Mouse (Mus musculus): ENCODE data around the gene Csnk1g2. TPM values are rescaled to one million over a fixed set of nuclear protein-coding genes. Genes with fewer than 3 reads are reported as not detected.
A peak's percentile ranks its signal among the peaks of the same experiment; 100 is the strongest.

The Csnk1g2 gene
- polyA plus RNA-seq, 2 experiments = 110 to 253 TPM

- H3K4me3 ChIP-seq (replicated peaks; ENCODE audit: low read length) = no peak overlapping the region
- DNase-seq (ENCODE audit: low spot score) = no peak
- H3K9ac ChIP-seq (ENCODE audit: low read depth, low read length, severe bottlenecking) = no peak overlapping the region
- H3K4me2 ChIP-seq (replicated peaks; ENCODE audit: low read depth, low read length, severe bottlenecking) = no peak overlapping the region
- no peaks in the 10 kb centered on the region for H3K27me3 ChIP-seq (ENCODE audit: control insufficient read depth, insufficient read depth, low read length)
- peaks cover 50% of the 10 kb centered on the region for H3K36me3 ChIP-seq (ENCODE audit: control insufficient read depth, insufficient read depth, low read length)
- H3K9me3 ChIP-seq (ENCODE audit: control insufficient read depth, low read length) = no peaks in the 10 kb centered on the region
- peaks cover 11% of the 10 kb centered on the region for H3K4me1 ChIP-seq (ENCODE audit: control insufficient read depth, insufficient read depth, low read length)
- TF ChIP-seq POLR2A (IDR thresholded peaks at IDR 0.05; ENCODE audit: borderline replicate concordance, extremely low read depth, insufficient read depth, insufficient read length) = no peak
- no peak overlapping the region for H3K27ac ChIP-seq (replicated peaks; ENCODE audit: low read depth, low read length)
- WGBS = 89% methylated on average over 1 of the region's 1 CpGs
- ATAC-seq (ENCODE audit: low FRiP score, low read depth) = no peak
Observed at GRCm38 (mm10) chr10:80683647-80684046, 61.0 kb downstream of the Csnk1g2 start.

DNA sequence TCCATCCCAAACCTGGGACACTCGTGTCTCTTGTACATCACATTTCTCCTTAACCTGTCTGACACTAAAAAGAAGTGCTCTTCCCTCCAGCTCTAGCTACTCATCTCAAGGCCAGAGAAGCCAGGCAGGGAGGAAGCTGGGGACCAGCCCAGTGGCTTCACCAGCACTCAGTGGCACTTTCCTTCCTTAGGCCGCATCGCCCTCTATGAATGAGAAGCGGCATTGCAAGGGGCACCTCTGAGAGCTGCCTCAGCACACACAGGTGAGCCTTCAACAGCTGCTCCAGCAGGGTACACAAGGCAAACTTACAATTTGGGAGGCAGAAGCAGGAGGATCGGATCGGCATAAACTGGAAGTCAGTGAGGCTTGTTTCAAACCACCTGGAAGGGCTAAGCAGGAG, 61.6 kb downstream of the Csnk1g2 start:
- Histone ChIP-seq H3K27me3 (ENCODE audit: control insufficient read depth, insufficient read depth, low read length) (no peaks in the 10 kb centered on the region), H3K4me1 (ENCODE audit: control insufficient read depth, insufficient read depth, low read length) (peaks cover 5% of the 10 kb centered on the region), H3K9ac (ENCODE audit: low read depth, low read length, severe bottlenecking) (no peak overlapping the region), H3K4me2 (replicated peaks; ENCODE audit: low read depth, low read length, severe bottlenecking) (no peak overlapping the region), H3K27ac (replicated peaks; ENCODE audit: low read depth, low read length) (no peak overlapping the region), H3K4me3 (replicated peaks; ENCODE audit: low read length) (no peak overlapping the region), H3K36me3 (ENCODE audit: control insufficient read depth, insufficient read depth, low read length) (peaks cover 56% of the 10 kb centered on the region), H3K9me3 (ENCODE audit: control insufficient read depth, low read length) (no peaks in the 10 kb centered on the region)
- TF ChIP-seq POLR2A (IDR thresholded peaks at IDR 0.05; ENCODE audit: borderline replicate concordance, extremely low read depth, insufficient read depth, insufficient read length) = no peak
- no peak for ATAC-seq (ENCODE audit: low FRiP score, low read depth)
- DNase-seq (ENCODE audit: low spot score) = no peak
- WGBS = 61% methylated on average over 6 of the region's 6 CpGs

DNA sequence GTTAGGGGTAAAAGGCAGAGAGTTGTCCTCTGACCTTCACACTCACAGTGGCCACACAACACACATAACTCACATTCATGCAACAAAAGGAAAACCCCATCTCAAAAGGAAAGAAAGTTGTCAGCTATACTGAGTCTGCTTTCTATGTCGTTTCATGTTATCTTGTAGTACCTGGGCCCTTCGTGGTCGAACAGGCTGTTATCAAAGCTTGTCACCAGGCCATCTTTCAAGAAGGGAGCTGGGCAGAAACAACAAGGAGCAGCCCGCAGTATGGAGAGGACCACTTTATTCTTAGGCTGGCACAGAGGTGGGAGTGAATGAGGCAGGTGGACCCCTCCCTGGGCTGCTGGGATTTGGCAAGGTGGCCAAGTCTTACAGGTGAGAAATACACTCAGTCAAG, 62.3 kb downstream of the Csnk1g2 start:
- no peak for TF ChIP-seq POLR2A (IDR thresholded peaks at IDR 0.05; ENCODE audit: borderline replicate concordance, extremely low read depth, insufficient read depth, insufficient read length)
- H3K27me3 ChIP-seq (ENCODE audit: control insufficient read depth, insufficient read depth, low read length) = no peaks in the 10 kb centered on the region
- H3K9ac ChIP-seq (ENCODE audit: low read depth, low read length, severe bottlenecking) = no peak overlapping the region
- no peaks in the 10 kb centered on the region for H3K4me1 ChIP-seq (ENCODE audit: control insufficient read depth, insufficient read depth, low read length)
- ATAC-seq (ENCODE audit: low FRiP score, low read depth) = no peak
- H3K36me3 ChIP-seq (ENCODE audit: control insufficient read depth, insufficient read depth, low read length) = peaks cover 64% of the 10 kb centered on the region
- DNase-seq (ENCODE audit: low spot score) = no peak
- H3K9me3 ChIP-seq (ENCODE audit: control insufficient read depth, low read length) = no peaks in the 10 kb centered on the region
- H3K4me3 ChIP-seq (replicated peaks; ENCODE audit: low read length) = no peak overlapping the region
- H3K27ac ChIP-seq (replicated peaks; ENCODE audit: low read depth, low read length) = no peak overlapping the region
- H3K4me2 ChIP-seq (replicated peaks; ENCODE audit: low read depth, low read length, severe bottlenecking) = no peak overlapping the region
- 91% methylated on average over 4 of the region's 4 CpGs for WGBS

DNA sequence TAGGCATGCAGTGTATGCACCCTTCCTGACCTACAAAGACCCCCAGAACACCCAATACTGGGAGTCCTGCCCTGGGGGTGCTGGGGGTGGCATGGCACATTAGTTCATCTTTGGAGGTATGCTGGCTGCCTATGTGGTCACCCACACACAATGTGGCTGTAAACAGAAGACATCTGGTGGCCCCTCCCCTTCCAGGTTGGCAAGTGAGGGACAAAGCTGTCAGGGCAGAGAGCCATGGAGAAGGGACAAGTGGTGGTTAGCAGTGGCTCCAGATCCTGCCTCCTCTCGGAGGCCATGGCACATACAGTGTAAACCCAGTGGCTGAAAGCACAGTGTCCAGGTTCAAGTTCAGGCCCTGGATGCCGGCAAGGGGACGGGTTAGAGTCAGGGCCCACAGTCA, 64.0 kb downstream of the Csnk1g2 start:
- Histone ChIP-seq H3K27me3 (ENCODE audit: control insufficient read depth, insufficient read depth, low read length) (no peaks in the 10 kb centered on the region), H3K4me3 (replicated peaks; ENCODE audit: low read length) (no peak overlapping the region), H3K4me2 (replicated peaks; ENCODE audit: low read depth, low read length, severe bottlenecking) (no peak overlapping the region), H3K27ac (replicated peaks; ENCODE audit: low read depth, low read length) (no peak overlapping the region), H3K9ac (ENCODE audit: low read depth, low read length, severe bottlenecking) (no peak overlapping the region), H3K9me3 (ENCODE audit: control insufficient read depth, low read length) (no peaks in the 10 kb centered on the region), H3K4me1 (ENCODE audit: control insufficient read depth, insufficient read depth, low read length) (no peaks in the 10 kb centered on the region), H3K36me3 (ENCODE audit: control insufficient read depth, insufficient read depth, low read length) (peaks cover 80% of the 10 kb centered on the region)
- DNase-seq (ENCODE audit: low spot score) (no peak), ATAC-seq (ENCODE audit: low FRiP score, low read depth) (no peak)
- TF ChIP-seq POLR2A (IDR thresholded peaks at IDR 0.05; ENCODE audit: borderline replicate concordance, extremely low read depth, insufficient read depth, insufficient read length) = no peak
- 94% methylated on average over 3 of the region's 3 CpGs for WGBS

GRCm38 (mm10) chr10:80687850-80688249, 65.2 kb downstream of the Csnk1g2 start:
- TF ChIP-seq POLR2A (IDR thresholded peaks at IDR 0.05; ENCODE audit: borderline replicate concordance, extremely low read depth, insufficient read depth, insufficient read length) = no peak
- ATAC-seq (ENCODE audit: low FRiP score, low read depth) = peak; percentile 65; the same call in 1 of the 2 replicates

More at GRCm38 (mm10) chr10:80687850-80688249, 65.2 kb downstream of the Csnk1g2 start:
- Histone ChIP-seq H3K36me3 (ENCODE audit: control insufficient read depth, insufficient read depth, low read length) (peaks cover 86% of the 10 kb centered on the region), H3K4me2 (replicated peaks; ENCODE audit: low read depth, low read length, severe bottlenecking) (no peak overlapping the region), H3K9me3 (ENCODE audit: control insufficient read depth, low read length) (no peaks in the 10 kb centered on the region), H3K4me1 (ENCODE audit: control insufficient read depth, insufficient read depth, low read length) (no peaks in the 10 kb centered on the region), H3K27me3 (ENCODE audit: control insufficient read depth, insufficient read depth, low read length) (no peaks in the 10 kb centered on the region), H3K4me3 (replicated peaks; ENCODE audit: low read length) (no peak overlapping the region), H3K9ac (ENCODE audit: low read depth, low read length, severe bottlenecking) (no peak overlapping the region), H3K27ac (replicated peaks; ENCODE audit: low read depth, low read length) (no peak overlapping the region)
- peak; percentile 72 for DNase-seq (ENCODE audit: low spot score)
- WGBS = 43% methylated on average over 5 of the region's 5 CpGs

Small RNA genes within 50 kb of the gene (microRNA-seq; reads per million reads assigned to microRNA genes)
- not detected for gene Mir6912

Other genes starting within 250 kb of the Csnk1g2 start
- 44.0 and 60.0 TPM in 2 replicates for gene Mex3d, start 235.2 kb upstream of the Csnk1g2 start, polyA plus RNA-seq (2012; rRNA removed)
- 8.2 and 9.0 TPM in 2 replicates for gene Mex3d, start 235.2 kb upstream of the Csnk1g2 start, polyA plus RNA-seq (2014; fragmentation: Nextera tagmentation; extraction: Ambion mirVana)
- 267 and 270 TPM in 2 replicates for gene Mbd3, start 223.3 kb upstream of the Csnk1g2 start, polyA plus RNA-seq (2012; rRNA removed)
- 196 and 214 TPM in 2 replicates for gene Mbd3, start 223.3 kb upstream of the Csnk1g2 start, polyA plus RNA-seq (2014; fragmentation: Nextera tagmentation; extraction: Ambion mirVana)
- 572 and 718 TPM in 2 replicates for gene Uqcr11, start 216.0 kb upstream of the Csnk1g2 start, polyA plus RNA-seq (2012; rRNA removed)
- 617 and 707 TPM in 2 replicates for gene Uqcr11, start 216.0 kb upstream of the Csnk1g2 start, polyA plus RNA-seq (2014; fragmentation: Nextera tagmentation; extraction: Ambion mirVana)
- gene Tcf3, start 189.2 kb upstream of the Csnk1g2 start, polyA plus RNA-seq (2012; rRNA removed) = 191 and 260 TPM in 2 replicates
- 129 and 147 TPM in 2 replicates for gene Tcf3, start 189.2 kb upstream of the Csnk1g2 start, polyA plus RNA-seq (2014; fragmentation: Nextera tagmentation; extraction: Ambion mirVana)
- 0.01 TPM in 2 replicates for gene Onecut3, start 128.0 kb upstream of the Csnk1g2 start, polyA plus RNA-seq (2012; rRNA removed)
- gene Onecut3, start 128.0 kb upstream of the Csnk1g2 start, polyA plus RNA-seq (2014; fragmentation: Nextera tagmentation; extraction: Ambion mirVana) = not detected in 2 replicates
- gene Atp8b3, start 83.7 kb upstream of the Csnk1g2 start, polyA plus RNA-seq (2012; rRNA removed) = 0.30 and 0.70 TPM in 2 replicates
- 0.14 and 0.22 TPM in 2 replicates for gene Atp8b3, start 83.7 kb upstream of the Csnk1g2 start, polyA plus RNA-seq (2014; fragmentation: Nextera tagmentation; extraction: Ambion mirVana)
- 56.4 and 79.5 TPM in 2 replicates for gene Rexo1, start 61.3 kb upstream of the Csnk1g2 start, polyA plus RNA-seq (2012; rRNA removed)
- gene Rexo1, start 61.3 kb upstream of the Csnk1g2 start, polyA plus RNA-seq (2014; fragmentation: Nextera tagmentation; extraction: Ambion mirVana) = 27.9 and 32.4 TPM in 2 replicates
- 18.9 and 26.9 TPM in 2 replicates for gene Klf16, start 45.5 kb upstream of the Csnk1g2 start, polyA plus RNA-seq (2012; rRNA removed)
- 11.0 and 11.5 TPM in 2 replicates for gene Klf16, start 45.5 kb upstream of the Csnk1g2 start, polyA plus RNA-seq (2014; fragmentation: Nextera tagmentation; extraction: Ambion mirVana)
- gene Abhd17a, start 32.5 kb upstream of the Csnk1g2 start, polyA plus RNA-seq (2012; rRNA removed) = 116 and 173 TPM in 2 replicates
- gene Abhd17a, start 32.5 kb upstream of the Csnk1g2 start, polyA plus RNA-seq (2014; fragmentation: Nextera tagmentation; extraction: Ambion mirVana) = 129 and 132 TPM in 2 replicates
- gene Scamp4, start 20.0 kb upstream of the Csnk1g2 start, polyA plus RNA-seq (2012; rRNA removed) = 83.1 and 107 TPM in 2 replicates
- gene Scamp4, start 20.0 kb upstream of the Csnk1g2 start, polyA plus RNA-seq (2014; fragmentation: Nextera tagmentation; extraction: Ambion mirVana) = 91.4 and 104 TPM in 2 replicates
- gene Adat3, start 20.0 kb upstream of the Csnk1g2 start, polyA plus RNA-seq (2012; rRNA removed) = 16.8 and 29.2 TPM in 2 replicates
- 5.6 and 6.4 TPM in 2 replicates for gene Adat3, start 20.0 kb upstream of the Csnk1g2 start, polyA plus RNA-seq (2014; fragmentation: Nextera tagmentation; extraction: Ambion mirVana)
- gene Gm49322, start 16.8 kb upstream of the Csnk1g2 start, polyA plus RNA-seq (2012; rRNA removed) = 5.6 and 6.2 TPM in 2 replicates
- gene Gm49322, start 16.8 kb upstream of the Csnk1g2 start, polyA plus RNA-seq (2014; fragmentation: Nextera tagmentation; extraction: Ambion mirVana) = 2.2 and 2.8 TPM in 2 replicates
- gene Btbd2, start 34.2 kb downstream of the Csnk1g2 start, polyA plus RNA-seq (2012; rRNA removed) = 87.8 and 122 TPM in 2 replicates
- gene Btbd2, start 34.2 kb downstream of the Csnk1g2 start, polyA plus RNA-seq (2014; fragmentation: Nextera tagmentation; extraction: Ambion mirVana) = 78.0 and 89.1 TPM in 2 replicates
- gene Mknk2, start 55.3 kb downstream of the Csnk1g2 start, polyA plus RNA-seq (2012; rRNA removed) = 108 and 147 TPM in 2 replicates
- 93.0 and 97.7 TPM in 2 replicates for gene Mknk2, start 55.3 kb downstream of the Csnk1g2 start, polyA plus RNA-seq (2014; fragmentation: Nextera tagmentation; extraction: Ambion mirVana)
- gene Mob3a, start 79.1 kb downstream of the Csnk1g2 start, polyA plus RNA-seq (2012; rRNA removed) = 33.7 and 42.7 TPM in 2 replicates
- gene Mob3a, start 79.1 kb downstream of the Csnk1g2 start, polyA plus RNA-seq (2014; fragmentation: Nextera tagmentation; extraction: Ambion mirVana) = 35.9 and 36.5 TPM in 2 replicates
- 64.5 and 66.1 TPM in 2 replicates for gene Izumo4, start 79.3 kb downstream of the Csnk1g2 start, polyA plus RNA-seq (2012; rRNA removed)
- gene Izumo4, start 79.3 kb downstream of the Csnk1g2 start, polyA plus RNA-seq (2014; fragmentation: Nextera tagmentation; extraction: Ambion mirVana) = 14.4 and 15.9 TPM in 2 replicates
- 123 and 150 TPM in 2 replicates for gene Ap3d1, start 119.4 kb downstream of the Csnk1g2 start, polyA plus RNA-seq (2012; rRNA removed)
- 75.1 and 82.9 TPM in 2 replicates for gene Ap3d1, start 119.4 kb downstream of the Csnk1g2 start, polyA plus RNA-seq (2014; fragmentation: Nextera tagmentation; extraction: Ambion mirVana)
- gene Dot1l, start 132.4 kb downstream of the Csnk1g2 start, polyA plus RNA-seq (2012; rRNA removed) = 55.1 and 72.2 TPM in 2 replicates
- gene Dot1l, start 132.4 kb downstream of the Csnk1g2 start, polyA plus RNA-seq (2014; fragmentation: Nextera tagmentation; extraction: Ambion mirVana) = 22.7 and 25.6 TPM in 2 replicates
- gene Sf3a2, start 175.4 kb downstream of the Csnk1g2 start, polyA plus RNA-seq (2012; rRNA removed) = 78.0 and 102 TPM in 2 replicates
- 80.6 and 87.6 TPM in 2 replicates for gene Sf3a2, start 175.4 kb downstream of the Csnk1g2 start, polyA plus RNA-seq (2014; fragmentation: Nextera tagmentation; extraction: Ambion mirVana)
- 109 and 110 TPM in 2 replicates for gene Plekhj1, start 175.8 kb downstream of the Csnk1g2 start, polyA plus RNA-seq (2012; rRNA removed)
- 119 and 121 TPM in 2 replicates for gene Plekhj1, start 175.8 kb downstream of the Csnk1g2 start, polyA plus RNA-seq (2014; fragmentation: Nextera tagmentation; extraction: Ambion mirVana)
- gene Amh, start 182.4 kb downstream of the Csnk1g2 start, polyA plus RNA-seq (2012; rRNA removed) = 1.0 and 1.9 TPM in 2 replicates
- gene Amh, start 182.4 kb downstream of the Csnk1g2 start, polyA plus RNA-seq (2014; fragmentation: Nextera tagmentation; extraction: Ambion mirVana) = 0.11 TPM in 1 of 2 replicates, not detected in the other
- gene Jsrp1, start 190.7 kb downstream of the Csnk1g2 start, polyA plus RNA-seq (2012; rRNA removed) = 8.5 and 12.1 TPM in 2 replicates
- gene Jsrp1, start 190.7 kb downstream of the Csnk1g2 start, polyA plus RNA-seq (2014; fragmentation: Nextera tagmentation; extraction: Ambion mirVana) = 5.1 and 6.1 TPM in 2 replicates
- gene Oaz1, start 203.8 kb downstream of the Csnk1g2 start, polyA plus RNA-seq (2012; rRNA removed) = 882 and 1,248 TPM in 2 replicates
- gene Oaz1, start 203.8 kb downstream of the Csnk1g2 start, polyA plus RNA-seq (2014; fragmentation: Nextera tagmentation; extraction: Ambion mirVana) = 1,813 and 1,884 TPM in 2 replicates
- 0.88 and 1.4 TPM in 2 replicates for gene Lingo3, start 221.2 kb downstream of the Csnk1g2 start, polyA plus RNA-seq (2012; rRNA removed)
- 0.56 and 0.82 TPM in 2 replicates for gene Lingo3, start 221.2 kb downstream of the Csnk1g2 start, polyA plus RNA-seq (2014; fragmentation: Nextera tagmentation; extraction: Ambion mirVana)
- 366 and 417 TPM in 2 replicates for gene Lsm7, start 232.4 kb downstream of the Csnk1g2 start, polyA plus RNA-seq (2012; rRNA removed)
- gene Lsm7, start 232.4 kb downstream of the Csnk1g2 start, polyA plus RNA-seq (2014; fragmentation: Nextera tagmentation; extraction: Ambion mirVana) = 360 and 371 TPM in 2 replicates
- 86.8 and 128 TPM in 2 replicates for gene Sppl2b, start 232.4 kb downstream of the Csnk1g2 start, polyA plus RNA-seq (2012; rRNA removed)
- 40.8 and 41.8 TPM in 2 replicates for gene Sppl2b, start 232.4 kb downstream of the Csnk1g2 start, polyA plus RNA-seq (2014; fragmentation: Nextera tagmentation; extraction: Ambion mirVana)
- 0.04 TPM in 1 of 2 replicates, not detected in the other for gene Tmprss9, start 249.0 kb downstream of the Csnk1g2 start, polyA plus RNA-seq (2012; rRNA removed)
- gene Tmprss9, start 249.0 kb downstream of the Csnk1g2 start, polyA plus RNA-seq (2014; fragmentation: Nextera tagmentation; extraction: Ambion mirVana) = 0.10 TPM in 1 of 2 replicates, not detected in the other